Mouse (Mus musculus) mature B cell (primary cell): ENCODE measurements around the gene Mast4.

Experiments
- in situ Hi-C: fragments of 300-500 bp; cut with MboI; formaldehyde crosslinking; loops from 2 replicates; pipeline ENCODE4 v1.14.3; 2019

Gene Mast4

GRCm38 (mm10) chr13:102892783-102893182, 441.5 kb downstream of the Mast4 start:
- in situ Hi-C loops = no loop called here

- in situ Hi-C loops = no loop called here
These were observed 444.3 kb downstream of the Mast4 start for GRCm38 (mm10) chr13:102889989-102890388.

GRCm38 (mm10) chr13:102889537-102889936, 444.8 kb downstream of the Mast4 start:
- in situ Hi-C loops = no loop called here

GRCm38 (mm10) chr13:102888895-102889490, 445.3 kb downstream of the Mast4 start:
- in situ Hi-C loops = no loop called here

- in situ Hi-C loops = no loop called here
These were observed 446.1 kb downstream of the Mast4 start for GRCm38 (mm10) chr13:102888211-102888610.

- in situ Hi-C loops = no loop called here
These were observed 446.8 kb downstream of the Mast4 start for GRCm38 (mm10) chr13:102887534-102887933.

- in situ Hi-C loops = no loop called here
These were observed 447.5 kb downstream of the Mast4 start for GRCm38 (mm10) chr13:102886788-102887187.

- in situ Hi-C loops = no loop called here
These were observed 448.1 kb downstream of the Mast4 start for GRCm38 (mm10) chr13:102886147-102886546.

- in situ Hi-C loops = no loop called here
These were observed 453.8 kb downstream of the Mast4 start for GRCm38 (mm10) chr13:102880381-102881076.

GRCm38 (mm10) chr13:102878631-102879030, 455.7 kb downstream of the Mast4 start:
- in situ Hi-C loops = no loop called here

GRCm38 (mm10) chr13:102877766-102878325, 456.5 kb downstream of the Mast4 start:
- in situ Hi-C loops = no loop called here

- in situ Hi-C loops = no loop called here
These were observed 457.1 kb downstream of the Mast4 start for GRCm38 (mm10) chr13:102877154-102877553.

- in situ Hi-C loops = no loop called here
These were observed 458.8 kb downstream of the Mast4 start for GRCm38 (mm10) chr13:102875520-102875919.

- in situ Hi-C loops = no loop called here
These were observed 459.2 kb downstream of the Mast4 start for GRCm38 (mm10) chr13:102875144-102875476.

- in situ Hi-C loops = no loop called here
These were observed 459.7 kb downstream of the Mast4 start for GRCm38 (mm10) chr13:102874465-102875143.

- in situ Hi-C loops = no loop called here
These were observed 460.8 kb downstream of the Mast4 start for GRCm38 (mm10) chr13:102873412-102874016.

GRCm38 (mm10) chr13:102871380-102872104, 462.8 kb downstream of the Mast4 start:
- in situ Hi-C loops = no loop called here

GRCm38 (mm10) chr13:102869541-102869940, 464.8 kb downstream of the Mast4 start:
- in situ Hi-C loops = no loop called here

- in situ Hi-C loops = no loop called here
These were observed 467.5 kb downstream of the Mast4 start for GRCm38 (mm10) chr13:102866816-102867215.

- in situ Hi-C loops = no loop called here
These were observed 468.1 kb downstream of the Mast4 start for GRCm38 (mm10) chr13:102865971-102866724.

GRCm38 (mm10) chr13:102865494-102865893, 468.8 kb downstream of the Mast4 start:
- in situ Hi-C loops = no loop called here
